Mouse (Mus musculus) neural tube, embryonic 15.5 days (tissue): ENCODE results near the gene Banf2. TPM values are rescaled to one million over a fixed set of nuclear protein-coding genes. Genes with fewer than 3 reads are reported as not detected.
A peak's percentile ranks its signal among the peaks of the same experiment; 100 is the strongest.

Source experiments
- ATAC-seq: fragments of 200-750 bp; cut with Nextera tagmentation; 2 replicates; pipeline ENCODE4 v1.8.0; 2017; ENCODE audit warnings: mild to moderate bottlenecking, moderate TSS enrichment, moderate library complexity; ENCODE audit not compliant: low FRiP score
- H3K27ac ChIP-seq: fragments of 300-500 bp; sonication (generic); replicated peaks from 2 replicates; pipeline ENCODE4 v1.5.1; 2015; ENCODE audit warnings: mild to moderate bottlenecking, inconsistent platforms
- H3K27me3 ChIP-seq: fragments of 300-500 bp; sonication (generic); replicated peaks from 2 replicates; pipeline ENCODE4 v1.6.1; 2015; ENCODE audit warnings: inconsistent platforms
- H3K36me3 ChIP-seq: fragments of 300-500 bp; sonication (generic); 2 replicates; pipeline ENCODE4 v1.6.1; 2015; ENCODE audit warnings: inconsistent platforms
- H3K4me1 ChIP-seq: fragments of 300-500 bp; sonication (generic); 2 replicates; pipeline ENCODE4 v1.6.1; 2015; ENCODE audit warnings: inconsistent platforms
- H3K4me2 ChIP-seq: fragments of 300-500 bp; sonication (generic); 2 replicates; pipeline ENCODE4 v1.6.1; 2015; ENCODE audit warnings: inconsistent platforms, mild to moderate bottlenecking, moderate library complexity
- H3K4me3 ChIP-seq: fragments of 300-500 bp; sonication (generic); replicated peaks from 2 replicates; pipeline ENCODE4 v1.5.1; 2015; ENCODE audit warnings: mild to moderate bottlenecking, inconsistent platforms
- H3K9ac ChIP-seq: fragments of 300-500 bp; sonication (generic); replicated peaks from 2 replicates; pipeline ENCODE4 v1.6.1; 2015; ENCODE audit warnings: mild to moderate bottlenecking, inconsistent platforms
- H3K9me3 ChIP-seq: fragments of 300-500 bp; sonication (generic); replicated peaks from 2 replicates; pipeline ENCODE4 v1.6.1; 2016; ENCODE audit warnings: inconsistent platforms
- WGBS: fragments of 180-500 bp; shearing (Covaris S2); methylation state at CpG from one replicate; pipeline ENCODE4 v1.1.7; 2015; ENCODE audit warnings: mixed read lengths; 5-methylcytosine and 5-hydroxymethylcytosine counted together
- polyA plus RNA-seq: library from polyadenylated mRNA; unstranded; fragments of >200 nt; fragmentation: Nextera tagmentation; extraction: Ambion mirVana; gene quantifications from 2 replicates; pipeline ENCODE4 v1.2.1, GENCODE M21; 2015

Gene Banf2
- polyA plus RNA-seq, 1 experiment from 2014 or later, result not detected

GRCm38 (mm10) chr2:144111966-144112365 is 79.1 kb downstream of the Banf2 start:
- Histone ChIP-seq H3K9ac (no peak overlapping the region), H3K36me3 (no peaks in the 10 kb centered on the region), H3K27me3 (no peaks in the 10 kb centered on the region), H3K27ac (no peak overlapping the region), H3K4me2 (no peak overlapping the region), H3K4me3 (no peak overlapping the region), H3K9me3 (no peaks in the 10 kb centered on the region), H3K4me1 (no peaks in the 10 kb centered on the region)
- WGBS, result 74% methylated on average over 7 of the region's 7 CpGs
- no peak for ATAC-seq

- 87% methylated on average over 5 of the region's 5 CpGs for WGBS
- Histone ChIP-seq H3K27ac (no peak overlapping the region), H3K4me2 (no peak overlapping the region), H3K9me3 (no peaks in the 10 kb centered on the region), H3K4me1 (no peaks in the 10 kb centered on the region), H3K36me3 (no peaks in the 10 kb centered on the region), H3K4me3 (no peak overlapping the region), H3K9ac (no peak overlapping the region), H3K27me3 (no peaks in the 10 kb centered on the region)
- no peak for ATAC-seq
Measured at GRCm38 (mm10) chr2:144112666-144113065, 79.8 kb downstream of the Banf2 start.

GRCm38 (mm10) chr2:144118061-144118460 is 85.2 kb downstream of the Banf2 start:
- ATAC-seq, result no peak
- 86% methylated on average over 2 of the region's 2 CpGs for WGBS
- H3K9me3 ChIP-seq, result no peaks in the 10 kb centered on the region
- H3K4me1 ChIP-seq, result no peaks in the 10 kb centered on the region
- no peak overlapping the region for H3K9ac ChIP-seq
- no peaks in the 10 kb centered on the region for H3K36me3 ChIP-seq
- H3K4me2 ChIP-seq, result no peak overlapping the region
- no peak overlapping the region for H3K27ac ChIP-seq
- H3K4me3 ChIP-seq, result no peak overlapping the region
- H3K27me3 ChIP-seq, result no peaks in the 10 kb centered on the region

- Histone ChIP-seq H3K4me2 (no peak overlapping the region), H3K4me3 (no peak overlapping the region), H3K27me3 (no peaks in the 10 kb centered on the region), H3K9me3 (no peaks in the 10 kb centered on the region), H3K4me1 (no peaks in the 10 kb centered on the region), H3K36me3 (no peaks in the 10 kb centered on the region), H3K27ac (peak overlapping the region; percentile 63), H3K9ac (no peak overlapping the region)
- ATAC-seq, result peak; percentile 78; the same call in 1 of the 2 replicates
- 61% methylated on average over 7 of the region's 7 CpGs for WGBS
Measured at GRCm38 (mm10) chr2:144120186-144120823, 87.4 kb downstream of the Banf2 start.

- H3K36me3 ChIP-seq, result no peaks in the 10 kb centered on the region
- no peak overlapping the region for H3K9ac ChIP-seq
- H3K4me3 ChIP-seq, result no peak overlapping the region
- 97% methylated on average over 16 of the region's 16 CpGs for WGBS
- no peaks in the 10 kb centered on the region for H3K27me3 ChIP-seq
- peaks cover 2% of the 10 kb centered on the region for H3K4me1 ChIP-seq
- no peaks in the 10 kb centered on the region for H3K9me3 ChIP-seq
- ATAC-seq, result no peak
- no peak overlapping the region for H3K27ac ChIP-seq
- H3K4me2 ChIP-seq, result no peak overlapping the region
Measured at GRCm38 (mm10) chr2:144122068-144122467, 89.2 kb downstream of the Banf2 start.

Other genes starting within 250 kb of the Banf2 start
- gene Bfsp1, start 169.9 kb upstream of the Banf2 start, polyA plus RNA-seq, result 1.4 and 1.9 TPM in 2 replicates
- gene Dstn, start 117.7 kb upstream of the Banf2 start, polyA plus RNA-seq, result 415 and 417 TPM in 2 replicates
- gene Rrbp1, start 21.8 kb upstream of the Banf2 start, polyA plus RNA-seq, result 38.6 and 47.7 TPM in 2 replicates
- gene Mgme1, start 237.6 kb downstream of the Banf2 start, polyA plus RNA-seq, result 13.3 and 15.5 TPM in 2 replicates
- 74.4 and 93.8 TPM in 2 replicates for gene Snx5, start 237.8 kb downstream of the Banf2 start, polyA plus RNA-seq